Mouse (Mus musculus): ENCODE results near the gene Lsp1.

DNA sequence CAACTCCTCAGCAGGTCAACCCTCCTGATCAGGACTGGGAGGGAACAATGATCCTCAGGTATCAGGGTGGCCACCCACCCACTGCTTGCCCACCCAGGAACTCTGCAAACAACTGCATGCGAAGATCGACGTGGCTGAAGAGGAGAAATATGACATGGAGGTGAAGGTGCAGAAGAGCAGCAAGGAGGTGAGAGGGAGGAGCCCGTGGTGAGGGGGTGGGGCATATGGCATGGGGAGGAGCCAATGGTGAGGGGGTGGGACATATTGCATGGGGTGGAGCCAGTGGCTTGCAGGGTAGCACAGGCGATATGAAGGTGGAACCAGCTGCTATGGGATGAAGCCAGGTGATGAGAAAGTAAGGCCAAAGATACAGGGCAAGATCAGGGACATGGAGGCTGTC lies 17.1 kb upstream of the Lsp1 start:
- TF ChIP-seq POLR2A (IDR thresholded peaks at IDR 0.05; ENCODE audit: low read depth, low read length) (no peak), CTCF (IDR thresholded peaks at IDR 0.05; ENCODE audit: borderline replicate concordance, insufficient read depth, low read length) (no peak)

Data from embryonic fibroblast, embryonic 13.5 days (primary cell).